Mouse (Mus musculus) 3134 (cell line): Measurements from ENCODE around the gene Fbxo41.
"Not testable (repeated sequence)": the region's sequence is repeated elsewhere in the genome, so short reads cannot be mapped to it uniquely, and the experiment has no call there.

ENCODE experiments used
- DNase-seq: peaks from one replicate; pipeline ENCODE4 v3.0.0-alpha.2; 2011; ENCODE audit warnings: low spot score; ENCODE audit not compliant: insufficient read length; ENCODE audit errors: extremely low read depth

The Fbxo41 gene

GRCm38 (mm10) chr6:85450697-85451663 is 51.8 kb downstream of the Fbxo41 start, which contains the start of gene Cct7:
Gene Cct7, plus strand, starts transcription at chr6:85451514.
- peak; percentile 97 for DNase-seq

DNA sequence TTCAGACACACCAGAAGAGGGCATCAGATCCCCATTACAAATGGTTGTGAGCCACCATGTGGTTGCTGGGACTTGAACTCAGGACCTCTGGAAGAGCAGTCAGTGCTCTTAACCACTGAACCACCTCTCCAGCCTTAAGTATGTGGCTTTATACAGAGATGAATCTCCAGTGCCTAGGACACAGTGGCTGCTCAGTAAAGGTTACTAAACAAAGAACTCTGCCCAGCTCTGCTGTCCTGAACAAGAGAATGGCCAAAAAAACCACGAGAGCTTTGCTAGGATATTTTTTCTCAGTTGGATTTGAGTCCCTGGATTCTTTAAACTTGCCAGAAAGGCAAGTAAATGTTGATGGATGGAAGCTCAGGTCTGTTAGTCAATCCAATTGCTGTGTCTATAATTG is 52.7 kb downstream of the Fbxo41 start:
- DNase-seq: not testable (repeated sequence)

GRCm38 (mm10) chr6:85447351-85447750 is 55.4 kb downstream of the Fbxo41 start:
- DNase-seq: no peak

GRCm38 (mm10) chr6:85445286-85445685 is 57.5 kb downstream of the Fbxo41 start:
- no peak for DNase-seq

DNA sequence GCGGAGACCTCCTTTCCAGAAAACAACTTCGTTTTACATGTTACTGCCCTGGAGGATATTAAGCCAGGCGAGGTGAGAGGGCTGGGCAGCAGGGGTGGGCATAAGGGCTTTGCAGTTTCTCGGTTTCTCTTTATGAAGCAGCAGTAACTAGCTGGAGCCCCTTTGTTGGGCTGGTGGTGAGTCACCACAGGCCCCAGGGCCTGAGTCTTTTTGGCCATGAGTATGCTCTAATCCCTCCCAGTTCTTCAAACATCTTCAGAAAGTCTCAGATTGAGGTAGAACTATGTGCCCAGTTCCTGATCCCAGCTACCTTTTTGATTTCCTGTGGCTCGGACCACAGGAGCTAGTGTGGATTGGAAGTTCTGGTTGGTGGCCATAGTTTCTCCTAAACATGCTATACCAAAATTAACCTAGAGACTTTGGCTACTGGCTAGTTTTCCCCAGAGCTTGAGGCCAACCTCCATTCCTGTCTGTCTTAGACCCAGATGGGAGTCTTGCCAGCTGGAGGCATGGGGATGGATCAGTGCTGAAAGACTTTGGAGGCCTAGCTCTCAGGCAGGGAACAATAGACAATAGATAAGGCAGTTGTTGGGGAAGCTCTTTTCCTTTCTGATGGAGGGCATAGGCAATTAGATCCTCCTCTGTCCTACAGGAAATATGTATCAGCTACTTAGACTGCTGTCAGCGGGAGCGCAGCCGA is 58.4 kb downstream of the Fbxo41 start:
- no peak for DNase-seq

DNA sequence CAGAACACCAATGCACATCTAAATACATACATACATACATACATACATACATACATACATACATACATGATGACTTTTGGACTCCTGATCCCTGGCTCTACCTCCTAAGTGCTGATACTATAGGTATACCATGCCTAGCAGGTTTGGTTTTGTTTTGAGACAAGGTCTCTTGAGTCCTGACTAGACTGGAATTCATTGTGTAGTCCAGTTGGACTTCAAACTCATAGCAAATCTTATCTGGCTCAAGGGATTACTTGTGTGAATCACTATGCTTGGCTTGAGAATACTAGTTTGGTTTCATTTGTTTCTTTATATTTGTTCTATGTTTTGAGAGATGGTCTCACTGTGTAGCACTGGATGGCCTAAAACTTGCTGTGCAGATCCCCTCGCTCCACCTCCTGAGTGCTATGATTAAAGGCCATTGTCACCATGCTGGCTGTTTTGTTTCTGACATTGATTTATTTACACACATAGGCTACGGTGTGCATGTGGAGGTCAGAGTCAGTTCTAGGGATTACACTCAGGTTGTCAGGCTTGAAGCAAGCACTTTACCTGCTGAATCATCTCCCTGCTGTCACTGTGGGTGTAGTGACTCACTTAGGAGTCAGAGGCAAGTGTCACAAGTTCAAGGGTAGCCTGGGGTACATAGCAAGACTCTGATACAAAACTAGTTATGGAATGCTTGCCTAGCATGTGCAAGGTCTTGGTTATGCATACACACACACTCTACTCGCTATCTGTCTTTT is 59.1 kb downstream of the Fbxo41 start:
- no peak for DNase-seq

DNA sequence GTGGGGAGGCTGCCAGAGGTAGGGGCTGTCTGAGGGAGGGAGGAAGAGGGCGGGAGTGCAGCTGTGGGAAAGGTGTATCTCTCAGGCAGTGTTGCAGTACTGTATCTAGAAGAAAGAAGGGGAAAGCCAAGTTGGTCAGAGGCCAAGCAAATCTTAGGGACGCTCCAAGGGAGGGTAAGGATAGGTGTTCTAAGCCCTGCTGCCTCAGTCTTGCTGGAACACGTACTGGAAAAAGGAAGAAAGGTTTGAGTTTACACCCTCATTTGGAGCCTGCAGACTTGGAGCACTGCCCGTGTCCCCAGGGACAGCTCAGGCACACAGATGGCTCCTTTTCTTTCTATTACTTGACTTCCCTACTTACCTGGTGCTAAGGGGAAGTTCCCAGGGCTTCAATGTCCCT is 61.7 kb downstream of the Fbxo41 start:
- DNase-seq: no peak

GRCm38 (mm10) chr6:85436631-85437030 is 66.2 kb downstream of the Fbxo41 start:
- DNase-seq: no peak

GRCm38 (mm10) chr6:85436204-85436603 is 66.6 kb downstream of the Fbxo41 start:
- DNase-seq: no peak

DNA sequence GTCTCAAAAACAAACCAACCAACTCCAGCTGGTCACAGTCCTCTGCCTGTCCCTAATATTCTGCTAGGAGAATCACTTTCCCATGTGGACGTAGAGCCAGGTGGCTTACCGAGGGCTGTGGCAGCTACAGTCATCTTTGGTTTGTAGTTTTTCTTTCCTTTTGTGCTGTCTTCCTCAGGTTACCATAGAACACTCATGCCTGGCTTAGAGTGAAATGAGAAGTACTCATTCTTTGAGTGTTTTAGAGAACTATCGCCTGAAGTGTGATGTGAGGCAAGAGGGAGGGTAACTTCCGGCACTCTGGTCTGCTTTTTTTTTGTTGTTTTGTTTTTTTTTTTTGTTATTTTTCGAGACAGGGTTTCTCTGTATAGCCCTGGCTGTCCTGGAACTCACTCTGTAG is 68.9 kb downstream of the Fbxo41 start:
- no peak for DNase-seq

GRCm38 (mm10) chr6:85431842-85432431 is 70.9 kb downstream of the Fbxo41 start, which contains the start of gene Smyd5:
Gene Smyd5, plus strand, starts transcription at chr6:85431989.
- DNase-seq: peak; percentile 85

DNA sequence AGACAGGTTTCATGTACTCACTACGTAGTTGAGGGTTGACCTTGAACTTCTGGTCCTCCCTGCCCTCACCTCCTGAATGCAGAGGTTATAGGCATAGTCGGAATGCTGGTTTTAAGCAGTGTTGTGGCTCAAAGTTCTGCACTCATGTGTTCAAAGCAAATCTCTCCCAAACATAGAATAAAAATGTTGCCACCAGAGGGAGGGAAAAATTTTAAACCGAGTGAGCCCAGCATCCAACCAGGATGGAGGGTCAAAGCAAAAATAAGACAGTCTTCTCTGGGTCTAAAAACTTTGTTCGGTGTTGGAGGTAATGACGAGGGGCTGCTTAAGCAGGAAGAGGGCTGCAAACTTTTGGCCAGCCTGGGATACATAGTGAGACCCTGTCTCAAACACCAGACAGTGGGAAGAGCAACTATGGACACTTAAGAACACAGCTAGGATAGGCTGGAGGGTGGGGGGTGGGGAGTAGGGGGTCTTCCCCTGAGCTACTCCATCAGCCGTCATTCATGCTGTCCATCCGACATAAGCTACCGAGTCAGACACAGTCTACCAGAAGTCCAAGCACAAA is 71.4 kb downstream of the Fbxo41 start:
- DNase-seq: no peak

DNA sequence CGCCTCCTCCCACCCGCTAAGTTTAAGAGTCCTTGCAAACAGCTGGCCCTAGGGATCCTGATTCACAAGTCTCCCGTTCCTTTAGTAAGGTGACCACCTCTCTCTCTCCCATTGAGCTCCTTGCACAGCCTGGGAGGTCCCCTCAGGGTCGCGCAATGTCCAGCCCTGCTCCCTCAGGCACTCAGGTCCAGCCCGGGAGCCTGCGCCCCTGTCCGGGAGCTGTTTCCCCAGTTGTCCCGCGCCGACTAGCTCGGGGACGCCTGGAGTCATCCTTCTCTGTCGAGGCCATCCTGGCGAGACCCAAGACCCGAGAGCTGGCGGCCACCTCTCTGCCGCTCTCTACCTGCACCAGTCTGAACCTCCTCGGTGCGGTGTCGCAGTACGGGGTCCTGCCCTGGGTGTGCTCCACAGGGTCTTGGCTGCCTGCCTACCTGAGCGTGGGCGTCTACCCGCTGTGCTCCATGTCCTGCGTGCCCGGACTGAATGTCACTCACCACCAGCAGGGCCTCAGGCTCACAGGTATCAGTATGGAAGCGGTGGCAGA is 78.9 kb downstream of the Fbxo41 start, which contains the start of gene Noto:
Gene Noto, plus strand, starts transcription at position 51 of the 544 bp plus-strand sequence.
- DNase-seq: no peak
